Mouse (Mus musculus): ENCODE results near the gene Arhgef19. TPM values are rescaled to one million over a fixed set of nuclear protein-coding genes. Genes with fewer than 3 reads are reported as not detected.

Arhgef19 gene
- total RNA-seq, 2 experiments from 2014 or later, result 19.3 to 19.9 TPM

Other genes starting within 250 kb of the Arhgef19 start
- gene Mfap2, start 229.1 kb upstream of the Arhgef19 start, total RNA-seq (2021), result 1 to 10 TPM; 3.4 to 4.5 TPM
- 10 to 100 TPM; 54.5 to 67.0 TPM for gene Crocc, start 178.9 kb upstream of the Arhgef19 start, total RNA-seq (2021)
- gene Necap2, start 161.1 kb upstream of the Arhgef19 start, total RNA-seq (2021), result 10 to 100 TPM; 36.6 to 42.8 TPM
- gene Spata21, start 151.2 kb upstream of the Arhgef19 start, total RNA-seq (2021), result under 1 TPM in 1 of 2 experiments, not detected in 1; 0.35 TPM
- gene Szrd1, start 99.7 kb upstream of the Arhgef19 start, total RNA-seq (2021), result 10 to 100 TPM; 58.5 to 61.0 TPM
- 10 to 100 TPM; 23.2 to 24.4 TPM for gene Fbxo42, start 91.6 kb upstream of the Arhgef19 start, total RNA-seq (2021)
- 1 to 10 TPM; 3.0 to 4.5 TPM for gene Rsg1, start 25.5 kb upstream of the Arhgef19 start, total RNA-seq (2021)
- 1 to 10 TPM in 1 of 2 experiments, under 1 TPM in 1; 0.99 to 1.4 TPM for gene Epha2, start 61.7 kb downstream of the Arhgef19 start, total RNA-seq (2021)
- gene Fam131c, start 128.7 kb downstream of the Arhgef19 start, total RNA-seq (2021), result 1 to 10 TPM; 3.1 to 3.9 TPM
- gene Clcnka, start 159.2 kb downstream of the Arhgef19 start, total RNA-seq (2021), result not detected
- gene Clcnkb, start 176.5 kb downstream of the Arhgef19 start, total RNA-seq (2021), result not detected
- not detected for gene Hspb7, start 181.3 kb downstream of the Arhgef19 start, total RNA-seq (2021)
- 1 to 10 TPM; 2.4 to 3.9 TPM for gene Srarp, start 196.6 kb downstream of the Arhgef19 start, total RNA-seq (2021)
- gene Zbtb17, start 205.2 kb downstream of the Arhgef19 start, total RNA-seq (2021), result 10 to 100 TPM; 32.4 to 36.4 TPM